Mouse (Mus musculus) adrenal gland, postnatal 10 days (tissue): ENCODE results near the gene Yrdc. TPM values are rescaled to one million over a fixed set of nuclear protein-coding genes. Genes with fewer than 3 reads are reported as not detected.

ENCODE experiments used
- total RNA-seq, 2 experiments: library from RNA; stranded (reverse); gene quantifications; 2 replicates each; pipeline ENCODE4 v1.2.3; 2021

The Yrdc gene
- total RNA-seq, 2 experiments from 2014 or later = 34.9 to 42.9 TPM

Other genes starting within 250 kb of the Yrdc start
- not detected for gene 3100002H09Rik, start 239.9 kb upstream of the Yrdc start, total RNA-seq
- under 1 TPM; 0.24 to 0.27 TPM for gene Pou3f1, start 193.9 kb upstream of the Yrdc start, total RNA-seq
- 10 to 100 TPM; 29.4 to 29.9 TPM for gene Utp11, start 157.1 kb upstream of the Yrdc start, total RNA-seq
- gene Fhl3, start 150.0 kb upstream of the Yrdc start, total RNA-seq = 10 to 100 TPM in 1 of 2 experiments, 1 to 10 TPM in 1; 9.5 to 15.8 TPM
- 10 to 100 TPM; 39.2 to 40.3 TPM for gene Sf3a3, start 135.9 kb upstream of the Yrdc start, total RNA-seq
- 10 to 100 TPM; 20.4 to 25.4 TPM for gene Inpp5b, start 108.8 kb upstream of the Yrdc start, total RNA-seq
- gene Mtf1, start 48.6 kb upstream of the Yrdc start, total RNA-seq = 10 to 100 TPM; 24.0 to 24.7 TPM
- gene 1110065P20Rik, start 517 bp downstream of the Yrdc start, total RNA-seq = 10 to 100 TPM; 49.6 to 54.7 TPM
- 1 to 10 TPM; 3.5 to 5.2 TPM for gene Maneal, start 11.5 kb downstream of the Yrdc start, total RNA-seq
- gene Epha10, start 30.2 kb downstream of the Yrdc start, total RNA-seq = 1 to 10 TPM; 4.5 to 4.9 TPM
- gene 9930104L06Rik, start 86.4 kb downstream of the Yrdc start, total RNA-seq = 10 to 100 TPM in 1 of 2 experiments, 1 to 10 TPM in 1; 9.6 to 11.1 TPM
- 10 to 100 TPM; 18.6 to 19.2 TPM for gene Cdca8, start 88.6 kb downstream of the Yrdc start, total RNA-seq
- gene Rspo1, start 135.8 kb downstream of the Yrdc start, total RNA-seq = 1 to 10 TPM; 5.2 to 6.0 TPM
- 10 to 100 TPM; 51.9 to 55.5 TPM for gene Gnl2, start 165.9 kb downstream of the Yrdc start, total RNA-seq
- gene Dnali1, start 215.0 kb downstream of the Yrdc start, total RNA-seq = not detected
- 10 to 100 TPM; 15.5 to 16.7 TPM for gene Snip1, start 216.0 kb downstream of the Yrdc start, total RNA-seq
- gene Meaf6, start 234.5 kb downstream of the Yrdc start, total RNA-seq = 10 to 100 TPM; 23.8 to 36.0 TPM